ENCODE assay signal across 9 mouse cellular contexts in genomic region chr3:35693039-35693438, GRCm38 (mm10).
DNase-seq lines count a peak whose midpoint lies in the region; ATAC-seq and TF ChIP-seq lines count a peak whose summit lies in the region.
"Had no signal": no experiment of that assay in that cellular context is flagged by ENCODE, and none has a peak within 500 bp of the region (broad histone marks: within the 10 kb centered on the region; RNA-seq: fewer than 3 reads in every experiment).

No protein-coding gene starts in this region.

- DNase-seq in G1E (ENCODE audit: low spot score) = peak; percentile 65
- peak; percentile 63 for DNase-seq in c-Kit-positive CD71-positive TER-119-positive erythroid progenitor cells, embryonic 14.5 days (ENCODE audit: low spot score)
- peak; percentile 60 for DNase-seq in hindbrain, postnatal 0 days (ENCODE audit: low spot score)
- DNase-seq in left cerebral cortex, adult 11 months (ENCODE audit: low spot score) = peak; percentile 52
- peak; percentile 84 to 88 for DNase-seq in right cerebral cortex, adult 2 months (ENCODE audit: low spot score in 2 of 2)
- peak; percentile 81 for DNase-seq in urinary bladder, postnatal 14 days (ENCODE audit: low spot score)

- no peak overlapping the region for H3K4me3 ChIP-seq in G1E (ENCODE audit: low read depth, low read length)
- no peak overlapping the region for H3K4me3 ChIP-seq in forebrain, embryonic 13.5 days
- no peak overlapping the region for H3K4me3 ChIP-seq in hindbrain, postnatal 0 days (ENCODE audit: low read length)

- peaks cover 11% of the 10 kb centered on the region for H3K4me1 ChIP-seq in G1E (ENCODE audit: insufficient read depth, low read depth, low read length)
- no peaks in the 10 kb centered on the region for H3K4me1 ChIP-seq in forebrain, embryonic 13.5 days
- no peaks in the 10 kb centered on the region for H3K4me1 ChIP-seq in hindbrain, postnatal 0 days (ENCODE audit: insufficient read depth, low read length)

- ATAC-seq in G1E (ENCODE audit: extremely low read depth, insufficient number of reproducible peaks, low FRiP score, poor library complexity, severe bottlenecking) = peak; percentile 78
- peak; percentile 85 for ATAC-seq in forebrain, embryonic 13.5 days
- ATAC-seq in hindbrain, postnatal 0 days = peak; percentile 80
- peak; percentile 95 for ATAC-seq in megakaryocyte, adult 5-6 weeks (ENCODE audit: poor library complexity, severe bottlenecking)

- H3K4me2 ChIP-seq in forebrain, embryonic 13.5 days = no peak overlapping the region
- no peak overlapping the region for H3K4me2 ChIP-seq in hindbrain, postnatal 0 days (ENCODE audit: low read depth, low read length)

- H3K9ac ChIP-seq in forebrain, embryonic 13.5 days = no peak overlapping the region
- H3K9ac ChIP-seq in hindbrain, postnatal 0 days (replicated peaks; ENCODE audit: low read length) = no peak overlapping the region

- no peaks in the 10 kb centered on the region for H3K36me3 ChIP-seq in G1E (replicated peaks)
- H3K36me3 ChIP-seq in forebrain, embryonic 13.5 days (ENCODE audit: poor library complexity, severe bottlenecking) = no peaks in the 10 kb centered on the region
- H3K36me3 ChIP-seq in hindbrain, postnatal 0 days (ENCODE audit: insufficient read depth, low read length) = no peaks in the 10 kb centered on the region

- H3K27ac ChIP-seq in forebrain, embryonic 13.5 days = no peak overlapping the region
- H3K27ac ChIP-seq in hindbrain, postnatal 0 days = no peak overlapping the region
- H3K27ac ChIP-seq: macrophage had no signal

- peak; percentile 75 for TF ChIP-seq CTCF in G1E (IDR thresholded peaks at IDR 0.05; ENCODE audit: low read depth, low read length)
- peak; percentile 71 for TF ChIP-seq CTCF in hindbrain, postnatal 0 days (IDR thresholded peaks at IDR 0.05; ENCODE audit: low read depth)

- H3K9me3 ChIP-seq in G1E (replicated peaks) = no peaks in the 10 kb centered on the region
- H3K9me3 ChIP-seq in forebrain, embryonic 13.5 days (replicated peaks) = no peaks in the 10 kb centered on the region
- H3K9me3 ChIP-seq in hindbrain, postnatal 0 days (ENCODE audit: low read length) = no peaks in the 10 kb centered on the region

- H3K27me3 ChIP-seq in G1E (ENCODE audit: insufficient read depth, low read length) = peaks cover 12% of the 10 kb centered on the region
- H3K27me3 ChIP-seq in forebrain, embryonic 13.5 days = no peaks in the 10 kb centered on the region
- no peaks in the 10 kb centered on the region for H3K27me3 ChIP-seq in hindbrain, postnatal 0 days (ENCODE audit: insufficient read depth, low read length)

- WGBS in forebrain, embryonic 13.5 days = 50% methylated on average over 6 of the region's 6 CpGs
- 55% methylated on average over 6 of the region's 6 CpGs for WGBS in hindbrain, postnatal 0 days
